Mouse (Mus musculus): Measurements from ENCODE around the gene Trmt1l. TPM values are rescaled to one million over a fixed set of nuclear protein-coding genes. Genes with fewer than 3 reads are reported as not detected.

Trmt1l gene
- polyA plus RNA-seq, 1 experiment, result 14.6 TPM

- no peak overlapping the region for H3ac ChIP-seq (ENCODE audit: control insufficient read depth, insufficient read length)
- peaks cover 20% of the 10 kb centered on the region for H3K36me3 ChIP-seq (ENCODE audit: control insufficient read depth, insufficient read depth)
- TF ChIP-seq POLR2A (IDR thresholded peaks at IDR 0.05; ENCODE audit: insufficient read length, low read depth) (no peak), REST (IDR thresholded peaks at IDR 0.05; ENCODE audit: insufficient read depth, insufficient read length) (no peak), MYOD1 (IDR thresholded peaks at IDR 0.05; ENCODE audit: control insufficient read depth in 1 of 3, insufficient read length in 2 of 3, low read depth in 2 of 3) (no peak), SRF (IDR thresholded peaks at IDR 0.05; ENCODE audit: control insufficient read depth, insufficient read length, low read depth) (no peak), TCF3 (IDR thresholded peaks at IDR 0.05; ENCODE audit: insufficient read length, low read depth) (no peak), MYOG (IDR thresholded peaks at IDR 0.05; ENCODE audit: control insufficient read depth in 1 of 3, insufficient read depth in 1 of 3, insufficient read length in 2 of 3, low read depth in 2 of 3) (no peak), MAX (IDR thresholded peaks at IDR 0.05; ENCODE audit: low read depth) (no peak)
- no peak overlapping the region for H3K4me3 ChIP-seq
- H3K79me2 ChIP-seq (ENCODE audit: control insufficient read depth, insufficient read depth), result no peaks in the 10 kb centered on the region
- no peaks in the 10 kb centered on the region for H3K27me3 ChIP-seq (ENCODE audit: control insufficient read depth, insufficient read depth, insufficient read length)
- no peak overlapping the region for H3K4me2 ChIP-seq (ENCODE audit: low read depth)
Measured at GRCm38 (mm10) chr1:151450851-151451250, 22.5 kb downstream of the Trmt1l start.

DNA sequence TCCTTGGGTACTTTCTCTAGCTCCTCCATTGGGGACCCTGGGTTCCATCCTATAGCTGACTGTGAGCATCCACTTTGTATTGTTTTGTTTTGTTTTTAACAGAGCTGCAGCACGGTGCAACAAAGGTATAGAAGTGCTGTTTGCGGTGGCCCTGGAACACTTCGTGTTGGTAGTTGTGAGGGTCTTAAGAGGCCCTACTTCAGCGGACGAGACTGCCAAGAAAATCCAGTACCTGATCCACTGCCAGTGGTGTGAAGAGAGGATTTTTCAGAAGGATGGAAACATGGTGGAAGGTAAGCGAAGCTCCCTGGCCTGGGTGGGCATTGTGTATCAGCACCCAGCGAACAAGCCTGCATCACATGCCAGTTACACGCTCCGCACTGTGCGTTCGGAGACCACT lies 23.6 kb downstream of the Trmt1l start:
- H3K4me2 ChIP-seq (ENCODE audit: low read depth), result no peak overlapping the region

GRCm38 (mm10) chr1:151457087-151457486 lies 28.7 kb downstream of the Trmt1l start:
- no peak overlapping the region for H3K4me2 ChIP-seq (ENCODE audit: low read depth)
- H3K4me3 ChIP-seq, result no peak overlapping the region
- no peaks in the 10 kb centered on the region for H3K79me2 ChIP-seq (ENCODE audit: control insufficient read depth, insufficient read depth)
- H3K36me3 ChIP-seq (ENCODE audit: control insufficient read depth, insufficient read depth), result peaks cover 10% of the 10 kb centered on the region
- H3K27me3 ChIP-seq (ENCODE audit: control insufficient read depth, insufficient read depth, insufficient read length), result no peaks in the 10 kb centered on the region
- no peak for TF ChIP-seq POLR2A (IDR thresholded peaks at IDR 0.05; ENCODE audit: insufficient read length, low read depth)
- no peak for TF ChIP-seq MYOD1 (IDR thresholded peaks at IDR 0.05; ENCODE audit: control insufficient read depth in 1 of 3, insufficient read length in 2 of 3, low read depth in 2 of 3)
- no peak for TF ChIP-seq MYOG (IDR thresholded peaks at IDR 0.05; ENCODE audit: control insufficient read depth in 1 of 3, insufficient read depth in 1 of 3, insufficient read length in 2 of 3, low read depth in 2 of 3)
- TF ChIP-seq CEBPB (IDR thresholded peaks at IDR 0.05; ENCODE audit: insufficient read depth, poor library complexity, severe bottlenecking), result no peak
- TF ChIP-seq MAX (IDR thresholded peaks at IDR 0.05; ENCODE audit: low read depth), result no peak
- TF ChIP-seq USF1 (IDR thresholded peaks at IDR 0.05; ENCODE audit: low read depth), result no peak
- TF ChIP-seq POLR2AphosphoS2 (IDR thresholded peaks at IDR 0.05; ENCODE audit: insufficient read length, low read depth), result no peak
- no peak for TF ChIP-seq TCF3 (IDR thresholded peaks at IDR 0.05; ENCODE audit: insufficient read length, low read depth)
- no peak for TF ChIP-seq SRF (IDR thresholded peaks at IDR 0.05; ENCODE audit: control insufficient read depth, insufficient read length, low read depth)
- no peak for TF ChIP-seq REST (IDR thresholded peaks at IDR 0.05; ENCODE audit: insufficient read depth, insufficient read length)
- TF ChIP-seq TCF12 (IDR thresholded peaks at IDR 0.05; ENCODE audit: insufficient read depth, poor library complexity, severe bottlenecking), result no peak
- no peak overlapping the region for H3ac ChIP-seq (ENCODE audit: control insufficient read depth, insufficient read length)

More for the DNA sequence above, 23.6 kb downstream of the Trmt1l start:
- H3K4me3 ChIP-seq, result no peak overlapping the region
- H3K36me3 ChIP-seq (ENCODE audit: control insufficient read depth, insufficient read depth), result peaks cover 14% of the 10 kb centered on the region
- no peaks in the 10 kb centered on the region for H3K79me2 ChIP-seq (ENCODE audit: control insufficient read depth, insufficient read depth)
- TF ChIP-seq MYOG (IDR thresholded peaks at IDR 0.05; ENCODE audit: control insufficient read depth in 1 of 3, insufficient read depth in 1 of 3, insufficient read length in 2 of 3, low read depth in 2 of 3) (no peak), MYOD1 (IDR thresholded peaks at IDR 0.05; ENCODE audit: control insufficient read depth in 1 of 3, insufficient read length in 2 of 3, low read depth in 2 of 3) (no peak), E2F4 (IDR thresholded peaks at IDR 0.05; ENCODE audit: insufficient read depth) (no peak), POLR2AphosphoS2 (IDR thresholded peaks at IDR 0.05; ENCODE audit: insufficient read length, low read depth) (no peak), MAX (IDR thresholded peaks at IDR 0.05; ENCODE audit: low read depth) (no peak)
- H3ac ChIP-seq (ENCODE audit: control insufficient read depth, insufficient read length), result no peak overlapping the region
- no peaks in the 10 kb centered on the region for H3K27me3 ChIP-seq (ENCODE audit: control insufficient read depth, insufficient read depth, insufficient read length)

DNA sequence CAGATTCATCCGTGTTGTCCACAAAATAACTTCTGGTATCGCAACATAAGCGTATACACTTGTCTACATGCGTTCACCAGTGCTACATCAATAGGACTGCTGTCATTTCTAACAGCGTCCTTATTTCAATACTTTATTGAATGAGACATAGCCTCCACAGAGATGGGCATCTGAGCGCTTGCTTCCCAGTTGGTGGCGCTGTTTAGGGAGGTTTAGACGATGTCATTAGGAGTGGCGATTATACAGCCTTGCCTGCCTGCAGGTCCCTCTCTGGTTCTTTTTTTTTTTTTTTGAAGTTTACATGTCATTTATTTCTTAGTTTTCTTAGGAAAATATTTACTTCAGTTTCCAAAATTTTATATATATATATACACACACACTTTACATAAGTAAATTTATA lies 32.9 kb downstream of the Trmt1l start:
- TF ChIP-seq CEBPB (IDR thresholded peaks at IDR 0.05; ENCODE audit: insufficient read depth, poor library complexity, severe bottlenecking), result no peak
- Histone ChIP-seq H3ac (ENCODE audit: control insufficient read depth, insufficient read length) (no peak overlapping the region), H3K79me2 (ENCODE audit: control insufficient read depth, insufficient read depth) (no peaks in the 10 kb centered on the region), H3K4me3 (no peak overlapping the region), H3K27me3 (ENCODE audit: control insufficient read depth, insufficient read depth, insufficient read length) (no peaks in the 10 kb centered on the region), H3K4me2 (ENCODE audit: low read depth) (no peak overlapping the region), H3K36me3 (ENCODE audit: control insufficient read depth, insufficient read depth) (no peaks in the 10 kb centered on the region)

DNA sequence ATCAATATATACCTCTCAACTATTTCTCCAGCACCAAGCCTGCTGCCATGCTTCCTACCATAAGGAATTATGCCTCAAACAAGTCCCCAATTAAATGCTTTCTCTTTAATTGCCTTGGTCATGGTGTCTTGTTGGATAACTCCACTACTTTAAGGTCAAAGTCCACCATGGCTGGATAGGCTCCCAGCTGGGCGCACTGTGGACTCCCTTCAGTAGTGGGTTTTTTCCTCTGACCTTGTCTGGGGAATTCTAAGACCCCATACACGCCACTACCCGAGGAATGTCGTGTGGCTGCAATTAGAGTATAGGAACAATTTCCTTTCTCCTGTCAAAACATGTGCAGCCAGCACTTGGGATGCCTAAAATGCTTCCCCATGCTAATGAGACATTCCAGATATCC lies 36.6 kb downstream of the Trmt1l start:
- Histone ChIP-seq H3ac (ENCODE audit: control insufficient read depth, insufficient read length) (no peak overlapping the region), H3K4me3 (no peak overlapping the region), H3K79me2 (ENCODE audit: control insufficient read depth, insufficient read depth) (no peaks in the 10 kb centered on the region), H3K27me3 (ENCODE audit: control insufficient read depth, insufficient read depth, insufficient read length) (no peaks in the 10 kb centered on the region), H3K4me2 (ENCODE audit: low read depth) (no peak overlapping the region), H3K36me3 (ENCODE audit: control insufficient read depth, insufficient read depth) (peaks cover 8% of the 10 kb centered on the region)
- TF ChIP-seq REST (IDR thresholded peaks at IDR 0.05; ENCODE audit: insufficient read depth, insufficient read length) (no peak), E2F4 (IDR thresholded peaks at IDR 0.05; ENCODE audit: insufficient read depth) (no peak), MYOD1 (IDR thresholded peaks at IDR 0.05; ENCODE audit: control insufficient read depth in 1 of 3, insufficient read length in 2 of 3, low read depth in 2 of 3) (no peak), TCF12 (IDR thresholded peaks at IDR 0.05; ENCODE audit: insufficient read depth, poor library complexity, severe bottlenecking) (no peak), MAX (IDR thresholded peaks at IDR 0.05; ENCODE audit: low read depth) (no peak), USF1 (IDR thresholded peaks at IDR 0.05; ENCODE audit: low read depth) (no peak), TCF3 (IDR thresholded peaks at IDR 0.05; ENCODE audit: insufficient read length, low read depth) (no peak), MYOG (IDR thresholded peaks at IDR 0.05; ENCODE audit: control insufficient read depth in 1 of 3, insufficient read depth in 1 of 3, insufficient read length in 2 of 3, low read depth in 2 of 3) (no peak)
